In the genomic region with DNA sequence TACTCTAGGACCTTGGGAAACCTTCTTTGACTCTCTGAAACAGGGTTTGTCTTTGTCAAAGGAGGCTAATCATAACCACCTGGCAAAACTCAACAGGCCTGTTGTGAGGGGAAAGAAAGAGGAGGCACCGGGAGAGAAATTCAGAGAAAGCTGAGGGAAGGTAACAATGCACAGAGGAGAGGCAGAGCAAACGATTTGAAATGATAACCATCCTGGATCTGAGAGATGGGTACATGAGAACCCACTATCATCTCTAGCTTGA, we compare ENCODE assay signal across 22 mouse cellular contexts.
DNase-seq lines count a peak whose midpoint lies in the region; ATAC-seq lines count a peak whose summit lies in the region.
"Had no signal": no experiment of that assay in that cellular context is flagged by ENCODE, and none has a peak within 500 bp of the region (broad histone marks: within the 10 kb centered on the region; RNA-seq: fewer than 3 reads in every experiment).

No protein-coding gene starts in this region.

- H3K36me3 ChIP-seq in embryonic facial prominence, embryonic 10.5 days (replicated peaks): peaks cover 6% of the 10 kb centered on the region; the same call in 1 of the 2 replicates
- no peaks in the 10 kb centered on the region for H3K36me3 ChIP-seq in midbrain, embryonic 16.5 days (ENCODE audit: control insufficient read depth, insufficient read depth, low read length)
- H3K36me3 ChIP-seq: forebrain, embryonic 12.5 days; G1E; heart, embryonic 13.5 days; hindbrain, embryonic 12.5 days had no signal

- H3K4me2 ChIP-seq in midbrain, embryonic 16.5 days (ENCODE audit: low read length): no peak overlapping the region
- H3K4me2 ChIP-seq: forebrain, embryonic 12.5 days; heart, embryonic 13.5 days; hindbrain, embryonic 12.5 days had no signal

- peak; percentile 27 for DNase-seq in 3T3-L1 (ENCODE audit: low read depth, low spot score)
- DNase-seq in embryonic facial prominence, embryonic 10.5 days (ENCODE audit: low spot score): no peak
- peak; percentile 68 for DNase-seq in forelimb bud, embryonic 11.5 days (ENCODE audit: low read depth, low spot score)
- DNase-seq in mesoderm, embryonic 11.5 days (ENCODE audit: low read depth, low spot score): peak; percentile 50
- no peak for DNase-seq in adrenal gland, adult 8-10 months
- DNase-seq: adrenal gland, postnatal 10 days; B cell, adult 2 months; cerebellum, adult 18-20 months; cerebellum, adult 9-11 months; cerebellum, postnatal 36 days; gastrocnemius, postnatal 14 days; heart, adult 2 months; heart, postnatal 36 days; kidney, adult 11 months had no signal

- H3K4me3 ChIP-seq in embryonic facial prominence, embryonic 10.5 days: no peak overlapping the region
- no peak overlapping the region for H3K4me3 ChIP-seq in midbrain, embryonic 16.5 days (ENCODE audit: low read depth, low read length)
- H3K4me3 ChIP-seq: forebrain, embryonic 12.5 days; heart, adult 2 months; heart, embryonic 13.5 days; hindbrain, embryonic 12.5 days had no signal

- H3K9me3 ChIP-seq in embryonic facial prominence, embryonic 10.5 days: peaks cover 16% of the 10 kb centered on the region
- H3K9me3 ChIP-seq in midbrain, embryonic 16.5 days (replicated peaks; ENCODE audit: control insufficient read depth, low read length, poor library complexity, severe bottlenecking): no peaks in the 10 kb centered on the region

- H3K4me1 ChIP-seq in embryonic facial prominence, embryonic 10.5 days: peaks cover 39% of the 10 kb centered on the region
- H3K4me1 ChIP-seq in midbrain, embryonic 16.5 days (ENCODE audit: control insufficient read depth, insufficient read depth, low read length): no peaks in the 10 kb centered on the region
- H3K4me1 ChIP-seq: forebrain, embryonic 12.5 days; hindbrain, embryonic 12.5 days had no signal

- peak overlapping the region; percentile 73 for H3K27ac ChIP-seq in embryonic facial prominence, embryonic 10.5 days (replicated peaks)
- H3K27ac ChIP-seq in midbrain, embryonic 16.5 days (ENCODE audit: low read length): no peak overlapping the region
- H3K27ac ChIP-seq: forebrain, embryonic 12.5 days; heart, adult 2 months; heart, embryonic 13.5 days; hindbrain, embryonic 12.5 days; hindbrain, postnatal 0 days had no signal

- no peak overlapping the region for H3K9ac ChIP-seq in midbrain, embryonic 16.5 days (ENCODE audit: low read depth, low read length)
- H3K9ac ChIP-seq: forebrain, embryonic 12.5 days; hindbrain, embryonic 12.5 days had no signal

- no peak for ATAC-seq in midbrain, embryonic 16.5 days
- ATAC-seq: CD4-positive, CD25-positive, alpha-beta regulatory T cell, adult 4 months; forebrain, embryonic 16.5 days; hindbrain, postnatal 0 days had no signal

- 35% methylated on average over 2 of the region's 2 CpGs for WGBS in embryonic facial prominence, embryonic 10.5 days
- WGBS in midbrain, embryonic 16.5 days: 79% methylated on average over 2 of the region's 2 CpGs

- peaks cover 5% of the 10 kb centered on the region; the same call in 1 of the 2 replicates for H3K27me3 ChIP-seq in embryonic facial prominence, embryonic 10.5 days (replicated peaks; ENCODE audit: low read depth, poor library complexity, severe bottlenecking)
- H3K27me3 ChIP-seq in midbrain, embryonic 16.5 days (ENCODE audit: control insufficient read depth, insufficient read depth, low read depth, low read length): no peaks in the 10 kb centered on the region
- H3K27me3 ChIP-seq: forebrain, embryonic 12.5 days; hindbrain, embryonic 12.5 days had no signal

Comparison
In these comparisons a context has a peak if more than half of its experiments do, and no peak if none do; other contexts are left out.
1. DNase-seq: peak in 3T3-L1 (single experiment), forelimb bud, embryonic 11.5 days (single experiment) and mesoderm, embryonic 11.5 days (single experiment); none in embryonic facial prominence, embryonic 10.5 days (single experiment) and adrenal gland, adult 8-10 months (single experiment).